Mouse (Mus musculus) mouse trophoblast stem cell (cell line): Measurements from ENCODE around the gene Ggt5.
"Not testable (repeated sequence)": the region's sequence is repeated elsewhere in the genome, so short reads cannot be mapped to it uniquely, and the experiment has no call there.

Source experiments
- in situ Hi-C, 2 experiments: fragments of 300-500 bp; cut with MseI, MboI; formaldehyde crosslinking; loops; 2 replicates in 1 of 2; 3 replicates in 1 of 2; pipeline ENCODE4 v1.15.1; 2025

Ggt5 gene

GRCm38 (mm10) chr10:75589129-75589528, at the start of gene Ggt5:
Ggt5 (plus strand) TSS chr10:75589340.
- in situ Hi-C loops = no loop called here

DNA sequence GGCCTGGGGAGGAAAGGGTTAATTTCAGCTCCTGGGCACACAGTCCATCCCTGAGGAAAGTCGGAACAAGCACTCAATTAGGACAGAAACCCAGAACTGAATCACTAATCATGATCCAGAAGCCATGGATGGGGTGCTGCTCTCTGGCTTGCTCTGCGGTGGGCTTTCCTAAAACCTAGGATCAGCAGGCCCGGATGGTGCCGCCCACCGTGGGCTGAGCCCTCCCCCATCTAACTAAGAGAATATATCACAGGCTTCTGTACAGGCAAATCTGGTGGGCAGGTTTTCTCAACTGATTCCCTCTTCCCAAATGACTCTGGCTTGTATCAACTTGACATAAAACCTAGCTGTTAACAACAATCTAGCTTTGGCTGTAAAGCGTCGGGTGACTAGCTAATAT, 41.2 kb upstream of the Ggt5 start:
- in situ Hi-C loops = no loop called here

- in situ Hi-C loops = no loop called here
These were observed 40.7 kb upstream of the Ggt5 start for GRCm38 (mm10) chr10:75548486-75548885.

- in situ Hi-C loops = no loop called here
These were observed 39.3 kb upstream of the Ggt5 start for GRCm38 (mm10) chr10:75549886-75550285.

GRCm38 (mm10) chr10:75551175-75551574, 38.0 kb upstream of the Ggt5 start:
- in situ Hi-C loops = no loop called here

DNA sequence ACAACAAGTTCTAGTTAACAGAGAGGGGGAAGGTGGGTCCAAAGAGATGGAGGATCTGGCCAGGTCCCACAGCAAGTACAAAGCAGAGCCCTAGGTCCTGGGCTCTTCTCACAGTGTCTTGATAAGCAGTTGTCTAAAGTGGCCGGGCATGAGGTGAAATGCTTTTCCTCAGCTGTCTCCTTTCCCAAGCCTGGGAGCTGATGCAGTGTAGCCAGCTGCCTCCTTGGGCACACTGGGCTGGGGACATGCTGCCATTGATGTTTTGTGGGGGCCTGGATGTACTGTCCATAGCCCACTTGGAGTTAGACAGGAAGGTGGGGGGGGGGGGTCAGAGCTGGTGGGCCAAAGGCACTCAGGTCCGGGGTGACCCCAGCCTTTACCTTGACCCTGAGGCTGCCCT, 37.0 kb upstream of the Ggt5 start:
- in situ Hi-C loops = no loop called here

- in situ Hi-C loops = no loop called here
These were observed 36.3 kb upstream of the Ggt5 start for GRCm38 (mm10) chr10:75552701-75553450.

GRCm38 (mm10) chr10:75554090-75554489, 35.0 kb upstream of the Ggt5 start:
- in situ Hi-C loops = no loop called here

- in situ Hi-C loops = no loop called here
These were observed 33.6 kb upstream of the Ggt5 start for GRCm38 (mm10) chr10:75555557-75555956.

- in situ Hi-C loops = no loop called here
These were observed 33.1 kb upstream of the Ggt5 start for GRCm38 (mm10) chr10:75556026-75556425.

- in situ Hi-C loops = no loop called here
These were observed 30.6 kb upstream of the Ggt5 start for GRCm38 (mm10) chr10:75558515-75558914.

DNA sequence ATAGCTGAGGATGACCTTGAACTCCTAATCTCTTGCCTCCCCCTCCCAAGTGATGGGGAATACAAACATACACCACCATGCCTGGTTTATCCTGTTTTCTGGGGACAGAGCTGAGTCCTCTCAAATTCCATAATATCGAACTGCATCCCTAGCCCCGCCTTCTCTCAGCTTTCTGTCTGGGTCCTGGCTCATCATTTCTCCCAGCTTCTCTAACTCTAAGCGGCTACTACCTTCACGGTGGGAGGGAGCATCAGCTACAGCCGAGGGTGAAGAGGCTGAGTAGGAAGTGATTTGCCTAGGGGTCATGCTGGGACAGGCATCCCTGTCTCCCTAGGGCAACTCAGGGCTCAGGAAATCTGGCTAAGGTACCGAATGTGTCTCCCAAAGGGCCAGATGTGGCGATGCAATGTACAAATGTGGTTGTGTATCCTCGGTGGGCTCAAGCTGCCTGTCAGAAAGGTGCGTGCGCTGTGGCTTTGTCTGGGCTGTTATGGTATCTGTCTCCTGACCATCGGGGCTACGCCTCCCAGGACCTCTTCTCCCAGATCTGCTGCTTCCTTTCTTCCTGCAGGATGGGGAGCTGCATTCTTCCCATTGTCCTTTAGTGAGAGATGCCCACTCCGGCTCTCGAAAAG, 30.0 kb upstream of the Ggt5 start:
- in situ Hi-C loops = no loop called here

- in situ Hi-C loops = no loop called here
These were observed 29.2 kb upstream of the Ggt5 start, which contains the start of gene Lrrc75b for GRCm38 (mm10) chr10:75559676-75560548. Lrrc75b (minus strand) TSS chr10:75560330.

DNA sequence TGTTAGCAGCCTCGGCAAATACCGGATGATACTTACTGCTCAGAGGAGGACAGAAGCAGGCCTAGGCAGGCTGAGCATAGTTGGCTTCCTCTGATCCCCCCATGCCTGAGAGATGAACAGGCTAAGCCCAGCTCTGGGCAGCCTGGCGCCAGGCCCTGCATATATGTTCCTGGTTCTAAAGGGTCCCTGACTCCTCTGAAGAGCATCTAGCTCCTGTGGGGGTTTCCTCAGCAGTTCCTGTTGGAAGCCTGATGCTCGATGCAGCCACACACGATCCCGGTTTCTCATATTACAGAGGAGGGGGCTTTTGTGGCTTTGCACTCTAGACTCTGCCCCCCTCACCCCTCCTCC, 28.6 kb upstream of the Ggt5 start:
- in situ Hi-C loops = no loop called here

GRCm38 (mm10) chr10:75561071-75561654, 28.0 kb upstream of the Ggt5 start, which contains the start of gene Ggt1:
Ggt1 (plus strand) TSS chr10:75561604.
- in situ Hi-C loops = no loop called here

GRCm38 (mm10) chr10:75562596-75562995, 26.5 kb upstream of the Ggt5 start:
- in situ Hi-C loops = no loop called here

DNA sequence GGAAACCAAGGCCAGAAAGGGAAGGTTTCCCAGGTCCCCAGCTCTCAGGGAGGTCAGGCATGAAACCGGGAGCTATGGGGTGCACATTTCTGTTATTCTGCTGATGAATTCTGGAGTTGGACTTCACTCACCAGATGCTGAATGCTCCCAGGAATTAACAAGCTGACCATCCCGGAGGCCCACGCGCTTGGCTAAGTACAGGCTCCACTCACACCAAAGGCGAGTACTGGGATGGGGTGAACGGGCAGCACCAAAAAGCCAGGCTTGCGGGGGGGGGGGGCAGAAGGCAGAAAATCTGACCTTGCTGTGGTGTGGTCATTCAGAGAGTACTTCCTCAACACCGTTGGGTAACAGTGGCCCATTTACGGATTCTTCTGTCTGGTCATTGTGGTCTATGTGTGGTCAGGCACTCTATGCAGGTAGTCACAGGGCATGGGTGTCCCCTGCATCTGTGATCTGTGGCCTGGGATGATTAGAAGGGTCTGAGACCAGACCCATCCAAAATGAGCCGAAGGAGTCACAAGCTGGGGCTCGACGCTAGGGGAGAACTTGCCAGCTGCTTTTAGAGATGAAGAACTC, 24.4 kb upstream of the Ggt5 start:
- in situ Hi-C loops = no loop called here

- in situ Hi-C loops = no loop called here
These were observed 23.7 kb upstream of the Ggt5 start for GRCm38 (mm10) chr10:75565436-75565835.

DNA sequence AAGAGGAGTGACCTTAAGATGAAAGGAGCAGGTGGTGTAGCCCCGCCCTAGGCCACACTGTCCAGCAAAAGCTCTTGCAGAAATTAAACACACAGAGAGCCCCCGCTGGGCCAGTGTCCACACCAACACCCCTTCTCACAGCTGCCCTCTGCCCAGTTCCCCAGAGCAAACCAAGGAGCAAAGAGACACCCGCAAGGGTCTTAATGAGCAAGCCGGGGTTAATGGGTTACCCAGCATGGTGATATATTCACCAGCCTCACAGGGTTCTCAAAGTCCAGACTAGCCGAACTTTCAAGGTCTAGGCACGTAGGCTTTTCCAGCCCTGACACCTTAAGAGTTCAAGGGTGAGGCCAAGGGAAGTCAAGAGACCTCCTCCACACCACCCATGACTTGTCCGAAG, 23.2 kb upstream of the Ggt5 start:
- in situ Hi-C loops = no loop called here

- in situ Hi-C loops = no loop called here
These were observed 22.8 kb upstream of the Ggt5 start for GRCm38 (mm10) chr10:75566321-75566720.

DNA sequence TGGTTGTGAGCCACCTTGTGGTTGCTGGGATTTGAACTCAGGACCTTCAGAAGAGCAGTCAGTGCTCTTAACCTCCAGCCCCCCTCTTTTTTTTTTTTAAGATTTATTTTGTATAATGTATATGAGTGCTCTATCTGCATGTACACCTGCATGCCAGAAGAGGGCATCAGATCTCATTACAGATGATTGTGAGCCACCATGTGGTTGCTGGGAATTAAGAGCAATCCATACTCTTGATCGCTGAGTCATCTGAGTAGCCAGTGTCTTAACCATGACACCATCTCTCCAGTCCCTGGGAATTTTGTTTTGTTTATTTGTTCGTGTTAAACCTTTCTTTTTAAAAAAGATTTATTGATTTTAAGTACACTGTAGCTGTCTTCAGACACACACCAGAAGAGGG, 22.4 kb upstream of the Ggt5 start:
- in situ Hi-C loops = not testable (repeated sequence)

- in situ Hi-C loops = no loop called here
These were observed 21.1 kb upstream of the Ggt5 start for GRCm38 (mm10) chr10:75568029-75568428.
